Mouse (Mus musculus) heart, postnatal 4 days (tissue): Measurements from ENCODE around the gene Ccser2. TPM values are rescaled to one million over a fixed set of nuclear protein-coding genes. Genes with fewer than 3 reads are reported as not detected.

ENCODE experiments used
- DNase-seq: peaks from one replicate; pipeline ENCODE4 v3.0.0; 2021
- total RNA-seq, 2 experiments: library from RNA; stranded (reverse); gene quantifications; 2 replicates each; pipeline ENCODE4 v1.2.3; 2021

Ccser2 gene
- total RNA-seq, 2 experiments from 2014 or later, result 95.0 to 96.6 TPM

DNA sequence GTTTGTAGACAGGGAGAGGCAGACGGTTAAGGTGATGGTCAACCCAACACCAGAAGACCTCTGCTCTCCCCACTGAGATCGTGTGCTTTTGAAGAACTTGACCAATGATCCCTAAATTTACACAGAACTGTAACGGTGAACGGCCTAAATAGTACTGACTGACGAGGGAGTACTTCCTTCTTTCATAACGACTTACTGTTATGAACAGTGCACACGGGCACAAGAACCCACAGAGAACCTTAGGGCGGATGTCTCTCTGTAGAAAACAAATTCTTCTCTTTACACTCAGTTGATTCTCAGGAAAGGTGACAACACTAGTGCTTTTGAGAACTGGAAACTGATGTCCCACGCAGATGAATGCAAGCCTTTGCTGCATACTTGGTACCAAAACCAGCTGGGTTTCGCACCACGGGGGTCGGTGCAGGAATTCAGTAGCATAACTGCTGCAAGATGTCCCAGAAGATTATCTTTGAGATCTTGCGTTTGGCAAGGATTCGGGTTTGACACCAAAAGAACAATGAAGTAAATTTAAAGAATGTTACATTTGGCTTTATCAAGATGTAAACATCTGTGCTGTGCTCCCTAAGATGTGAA is 99.7 kb downstream of the Ccser2 start:
- DNase-seq, result no peak

DNA sequence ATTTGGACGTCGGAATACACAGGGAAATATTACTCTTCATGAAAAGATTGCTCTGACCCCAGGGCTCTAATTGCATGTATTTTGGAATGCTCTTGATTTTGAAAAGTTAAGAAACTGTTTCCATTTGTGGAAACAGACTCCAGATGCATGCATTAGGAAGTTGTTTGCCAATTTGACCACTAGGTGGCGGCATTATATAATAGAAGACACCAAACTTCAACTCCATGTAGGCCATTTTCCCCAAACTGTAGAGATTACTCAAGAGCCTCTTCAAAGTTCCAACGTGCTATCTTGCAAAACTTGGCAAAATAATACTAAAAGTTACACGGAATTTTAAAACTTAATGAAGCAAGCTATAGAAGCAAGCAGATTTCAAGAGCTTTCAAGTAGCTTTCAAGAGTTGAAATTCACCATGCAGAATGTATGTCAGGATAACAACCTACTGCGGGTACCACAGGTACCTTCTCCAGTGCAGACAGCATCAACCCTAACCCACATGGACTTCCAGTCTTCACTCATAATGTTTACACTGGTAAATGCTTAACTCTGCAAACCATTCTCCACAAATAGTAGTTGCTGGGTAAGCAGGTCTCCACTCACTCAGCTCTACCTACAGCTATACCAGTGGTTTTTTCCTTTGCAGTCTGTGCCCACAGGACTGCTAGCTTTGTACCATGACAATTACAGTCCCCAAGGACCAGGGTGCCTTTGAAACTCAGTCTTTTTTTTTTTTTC is 101.4 kb downstream of the Ccser2 start:
- DNase-seq, result peak; percentile 69

DNA sequence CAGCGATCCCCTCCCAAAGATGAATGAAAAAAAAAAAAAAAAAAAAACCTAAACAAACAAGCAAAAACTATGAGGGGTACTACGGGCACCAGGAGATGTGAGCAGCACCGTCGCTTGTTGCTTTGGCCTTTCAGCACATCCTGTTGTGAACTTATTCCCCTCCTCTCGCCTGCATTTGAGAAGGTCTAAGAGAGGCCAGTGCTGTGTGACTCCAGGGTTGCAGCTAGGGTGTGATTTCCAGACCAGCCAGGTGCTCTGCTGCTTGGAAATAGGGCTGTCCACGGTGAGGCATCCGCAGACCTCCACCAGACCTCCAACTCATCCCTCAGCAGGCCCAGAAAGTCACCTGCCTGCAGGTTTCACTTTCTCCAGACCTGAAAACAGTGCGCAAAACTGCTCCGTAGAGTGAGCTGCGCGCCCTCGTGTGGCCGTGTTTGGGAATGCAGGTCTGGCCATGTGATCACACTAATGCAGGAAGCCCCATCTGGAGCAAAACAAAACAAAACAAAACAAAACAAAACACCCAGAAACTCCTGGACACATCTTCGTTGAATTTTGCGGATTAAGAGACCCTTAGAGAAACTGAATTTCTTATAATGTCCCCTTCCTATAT is 104.6 kb downstream of the Ccser2 start:
- peak; percentile 91 for DNase-seq

DNA sequence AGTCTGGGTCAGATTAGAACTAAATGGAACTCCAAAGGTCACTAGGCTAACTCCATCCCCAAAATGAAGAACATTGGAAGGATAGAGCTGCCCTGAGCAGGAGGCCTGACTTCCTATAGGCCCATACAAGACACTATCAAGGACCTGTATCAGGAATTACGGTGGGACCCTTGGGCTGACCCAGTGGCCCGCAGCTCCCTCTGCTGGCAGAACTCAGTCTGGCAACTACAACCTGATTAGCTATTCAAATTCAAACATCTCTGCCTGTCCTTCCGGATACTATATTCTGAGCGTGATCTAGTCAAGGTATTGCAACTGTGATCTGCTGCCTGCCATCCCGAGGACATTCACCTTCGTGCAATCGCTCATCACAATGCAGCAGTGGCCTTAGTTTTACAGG is 106.2 kb downstream of the Ccser2 start:
- DNase-seq, result peak; percentile 65

DNA sequence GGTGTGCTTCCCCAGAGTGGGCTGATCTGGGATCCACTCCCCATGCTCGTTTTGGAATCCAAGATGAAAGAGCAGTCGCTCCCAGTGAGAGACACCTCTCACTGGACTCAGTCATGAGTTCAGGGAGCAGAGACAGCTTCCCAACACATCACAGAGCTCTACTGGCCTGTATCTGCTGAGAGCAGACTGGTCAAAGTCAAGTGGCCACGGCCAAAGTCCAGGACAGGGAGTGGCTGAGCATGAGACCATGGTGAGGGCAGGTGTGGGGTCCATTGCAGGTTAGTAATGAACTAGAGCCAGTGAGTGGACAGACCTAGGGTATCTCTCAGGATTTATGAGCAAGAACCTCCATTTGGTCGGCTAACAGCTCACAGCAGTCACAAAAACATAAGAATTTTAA is 109.6 kb downstream of the Ccser2 start:
- DNase-seq, result no peak

DNA sequence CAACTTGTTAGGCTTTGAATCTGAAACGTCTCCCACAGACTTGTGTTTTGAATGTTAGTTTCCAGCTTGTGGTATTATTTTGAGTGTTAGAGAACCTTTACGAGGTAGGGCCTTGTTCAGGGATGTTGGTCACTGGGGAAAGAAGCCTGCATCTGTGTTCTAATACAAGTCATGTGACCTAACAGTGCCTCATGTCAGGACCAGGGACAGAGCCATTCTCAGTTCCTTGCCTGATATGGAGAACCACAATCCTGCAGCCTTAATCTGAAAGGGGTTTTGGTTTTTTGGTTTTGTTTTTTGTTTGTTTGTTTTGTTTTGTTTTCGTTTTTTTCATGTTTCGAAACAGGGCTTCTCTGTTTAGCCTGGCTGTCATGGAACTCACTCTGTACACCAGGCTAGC is 115.6 kb downstream of the Ccser2 start:
- no peak for DNase-seq

DNA sequence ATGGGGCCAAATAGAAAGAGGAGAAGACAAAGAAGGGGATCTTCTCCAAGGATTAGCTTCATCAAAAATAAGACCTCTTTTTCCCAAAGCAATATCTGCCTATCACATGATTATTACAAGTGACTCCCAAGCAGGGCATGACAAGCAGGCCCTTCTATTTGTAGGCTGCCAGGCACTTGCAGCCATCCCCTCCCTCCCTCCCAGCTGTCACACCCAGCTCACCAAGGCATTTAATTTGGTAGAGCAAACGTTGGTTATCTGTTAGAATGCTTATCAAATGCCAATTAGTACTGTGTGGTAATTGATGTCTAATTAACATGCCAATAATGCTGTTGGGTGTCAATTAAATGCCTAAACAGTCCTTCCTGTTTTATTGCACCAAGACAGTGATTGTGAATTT is 119.7 kb downstream of the Ccser2 start:
- DNase-seq, result no peak

Other genes with a start within 250 kb of the Ccser2 start
- gene Rgr, start 80.2 kb upstream of the Ccser2 start, total RNA-seq, result not detected
- not detected for gene Lrit1, start 86.1 kb upstream of the Ccser2 start, total RNA-seq
- not detected for gene Lrit2, start 99.2 kb upstream of the Ccser2 start, total RNA-seq
- under 1 TPM in 1 of 2 experiments, not detected in 1; 0.17 TPM for gene Cdhr1, start 129.6 kb upstream of the Ccser2 start, total RNA-seq
- under 1 TPM in 1 of 2 experiments, not detected in 1; 0.36 TPM for gene 2610528A11Rik, start 145.2 kb upstream of the Ccser2 start, total RNA-seq
- 100 to 1,000 TPM; 375 to 382 TPM for gene Ghitm, start 166.5 kb upstream of the Ccser2 start, total RNA-seq